Mouse (Mus musculus) CH12.LX (cell line): ENCODE results near the gene Dstn.

Source experiments
- CHD1 ChIP-seq: IDR thresholded peaks from 2 replicates; pipeline ENCODE4 v1.6.1; 2012; ENCODE audit warnings: low read depth, low read length, improper control_type of control experiment, inconsistent platforms
- CTCF ChIP-seq, 2 experiments: IDR thresholded peaks in 1 of 2; conservative IDR thresholded peaks in 1 of 2; 2 replicates each; pipeline ENCODE4 v1.5.1; 2011 to 2012; ENCODE audit warnings: low read depth in 2 of 2, low read length in 2 of 2, improper control_type of control experiment in 1 of 2, inconsistent platforms in 1 of 2, mild to moderate bottlenecking in 1 of 2, moderate library complexity in 1 of 2
- E2F4 ChIP-seq: IDR thresholded peaks from 2 replicates; pipeline ENCODE4 v1.6.1; 2011; ENCODE audit warnings: low read depth, low read length, improper control_type of control experiment; ENCODE audit not compliant: insufficient replicate concordance
- ELF1 ChIP-seq: IDR thresholded peaks from 2 replicates; pipeline ENCODE4 v1.6.1; 2014; ENCODE audit warnings: low read depth, mild to moderate bottlenecking, inconsistent platforms, low read length, improper control_type of control experiment
- EP300 ChIP-seq: IDR thresholded peaks from 2 replicates; pipeline ENCODE4 v1.6.1; 2011; ENCODE audit warnings: low read length, improper control_type of control experiment
- MAFK ChIP-seq: IDR thresholded peaks from 2 replicates; pipeline ENCODE4 v1.6.1; 2011; ENCODE audit warnings: low read length, improper control_type of control experiment; ENCODE audit not compliant: insufficient replicate concordance
- MAZ ChIP-seq: IDR thresholded peaks from 2 replicates; pipeline ENCODE4 v1.6.1; 2012; ENCODE audit warnings: low read depth, mild to moderate bottlenecking, inconsistent platforms, low read length, improper control_type of control experiment, moderate library complexity
- MXI1 ChIP-seq: IDR thresholded peaks from 2 replicates; pipeline ENCODE4 v1.6.1; 2011; ENCODE audit warnings: mild to moderate bottlenecking, low read depth, low read length, improper control_type of control experiment
- NELFE ChIP-seq: IDR thresholded peaks from 2 replicates; pipeline ENCODE4 v1.6.1; 2011; ENCODE audit warnings: low read depth, low read length, improper control_type of control experiment
- POLR2A ChIP-seq: IDR thresholded peaks from 2 replicates; pipeline ENCODE4 v1.6.1; 2011; ENCODE audit warnings: low read depth, mild to moderate bottlenecking, improper control_type of control experiment, low read length
- SIN3A ChIP-seq: IDR thresholded peaks from 2 replicates; pipeline ENCODE4 v1.6.1; 2012; ENCODE audit warnings: low read length, improper control_type of control experiment, inconsistent platforms
- TBP ChIP-seq: conservative IDR thresholded peaks from 2 replicates; pipeline ENCODE4 v1.6.1; 2011; ENCODE audit warnings: low read depth, low read length, improper control_type of control experiment
- USF1 ChIP-seq: IDR thresholded peaks from 2 replicates; pipeline ENCODE4 v1.6.1; 2014; ENCODE audit warnings: low read depth, mild to moderate bottlenecking, inconsistent platforms, low read length, improper control_type of control experiment
- ZC3H11A ChIP-seq: IDR thresholded peaks from 2 replicates; pipeline ENCODE4 v1.6.1; 2012; ENCODE audit warnings: low read depth, mild to moderate bottlenecking, inconsistent platforms, low read length, improper control_type of control experiment

DNA sequence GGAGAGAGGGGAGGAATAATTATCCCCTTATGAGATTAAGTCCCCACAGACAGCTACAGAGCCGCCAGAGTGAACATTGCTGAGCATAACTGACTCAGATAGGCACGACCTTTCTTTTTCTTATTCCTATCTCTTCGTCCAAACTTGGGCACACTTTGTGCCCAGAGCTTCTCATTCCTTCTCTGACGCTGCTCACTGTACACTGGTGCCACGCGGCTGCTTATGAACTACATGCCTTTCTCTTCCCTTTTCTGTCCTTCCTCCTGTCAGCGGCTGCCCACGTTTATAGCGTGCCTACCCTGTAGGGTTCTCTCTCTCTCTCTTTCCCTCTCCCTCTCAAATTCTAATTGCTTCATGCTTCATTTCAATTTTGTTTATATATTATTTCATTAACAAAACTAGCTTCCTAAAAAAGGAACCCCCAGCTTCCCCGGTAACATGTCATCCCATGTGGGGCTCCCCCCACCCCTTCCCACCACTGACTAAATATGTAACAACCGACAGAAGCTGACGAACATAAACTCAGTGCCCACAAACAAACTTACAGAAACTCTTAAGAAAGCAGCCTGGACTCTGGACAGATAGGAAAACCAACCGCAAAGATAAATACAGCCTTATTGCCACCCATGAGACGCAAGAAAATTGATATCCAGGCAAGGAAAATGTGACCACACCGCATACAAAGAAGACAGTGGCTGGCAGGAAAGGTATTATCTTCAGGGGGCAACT, 25.8 kb upstream of the Dstn start:
- TF ChIP-seq MXI1 (no peak), MAZ (no peak), CTCF (conservative IDR thresholded peaks at IDR 0.05 in 1 of 2, IDR thresholded peaks at IDR 0.05 in 1 of 2; ENCODE audit: low read depth in 2 of 2, low read length in 2 of 2) (no peak), TBP (no peak), POLR2A (no peak), SIN3A (no peak), USF1 (no peak), ELF1 (no peak), MAFK (no peak), CHD1 (no peak), EP300 (no peak), E2F4 (no peak), NELFE (no peak), ZC3H11A (no peak)
